Mouse (Mus musculus) kidney, adult 2 months (tissue): ENCODE results near the gene Cog5. TPM values are rescaled to one million over a fixed set of nuclear protein-coding genes. Genes with fewer than 3 reads are reported as not detected.

Experiments used
- DNase-seq: peaks from one replicate; pipeline ENCODE4 v3.0.0; 2021
- H3K27ac ChIP-seq: fragments of 200-500 bp; 2 replicates; pipeline ENCODE4 v1.5.1; 2012; ENCODE audit warnings: low read depth, low read length, control low read depth, inconsistent platforms; ENCODE audit not compliant: insufficient read depth
- H3K27me3 ChIP-seq: fragments of 200-500 bp; replicated peaks from 2 replicates; pipeline ENCODE4 v1.6.1; 2012; ENCODE audit warnings: mild to moderate bottlenecking, moderate library complexity, low read length, inconsistent platforms; ENCODE audit not compliant: control insufficient read depth, insufficient read depth
- H3K36me3 ChIP-seq: fragments of 200-500 bp; 2 replicates; pipeline ENCODE4 v1.6.1; 2012; ENCODE audit warnings: mild to moderate bottlenecking, moderate library complexity, low read length, inconsistent platforms; ENCODE audit not compliant: control insufficient read depth, insufficient read depth
- H3K4me1 ChIP-seq: fragments of 200-500 bp; 2 replicates; pipeline ENCODE4 v1.6.1; 2011; ENCODE audit warnings: low read length; ENCODE audit not compliant: control insufficient read depth, insufficient read depth
- H3K4me3 ChIP-seq: fragments of 200-500 bp; 2 replicates; pipeline ENCODE4 v1.5.1; 2011; ENCODE audit warnings: mild to moderate bottlenecking, low read depth, low read length, control low read depth; ENCODE audit not compliant: insufficient read depth
- CTCF ChIP-seq: fragments of 200-500 bp; conservative IDR thresholded peaks from 2 replicates; pipeline ENCODE4 v1.5.1; 2011; ENCODE audit warnings: low read depth, mild to moderate bottlenecking, control low read depth, low read length, moderate library complexity, mixed read lengths; ENCODE audit not compliant: insufficient read depth, insufficient read length
- POLR2A ChIP-seq: fragments of 200-500 bp; IDR thresholded peaks from one replicate; pipeline ENCODE4 v1.6.1; 2011; ENCODE audit warnings: low read depth, low read length, control low read depth
- WGBS: fragments of 180-500 bp; shearing (Covaris S2); methylation state at CpG from one replicate; pipeline ENCODE4 v1.1.7; 2018; 5-methylcytosine and 5-hydroxymethylcytosine counted together
- polyA plus RNA-seq: library from polyadenylated mRNA; depleted of rRNA; stranded (reverse); fragments of >200 nt; gene quantifications from 2 replicates; pipeline ENCODE4 v1.2.3, GENCODE M21; 2012

The Cog5 gene
- polyA plus RNA-seq, 1 experiment: 16.7 TPM

GRCm38 (mm10) chr12:31900391-31900914 lies 245.8 kb downstream of the Cog5 start:
- no peaks in the 10 kb centered on the region for H3K27me3 ChIP-seq
- H3K36me3 ChIP-seq: no peaks in the 10 kb centered on the region
- WGBS: 86% methylated on average over 4 of the region's 4 CpGs
- TF ChIP-seq POLR2A (no peak), CTCF (no peak)
- H3K27ac ChIP-seq: no peak overlapping the region
- H3K4me3 ChIP-seq: no peak overlapping the region
- no peak for DNase-seq
- no peaks in the 10 kb centered on the region for H3K4me1 ChIP-seq

- H3K27ac ChIP-seq: no peak overlapping the region
- no peak for TF ChIP-seq POLR2A
- no peak for TF ChIP-seq CTCF
- no peaks in the 10 kb centered on the region for H3K4me1 ChIP-seq
- H3K4me3 ChIP-seq: no peak overlapping the region
- DNase-seq: no peak
- WGBS: 71% methylated on average over 6 of the region's 6 CpGs
- H3K36me3 ChIP-seq: no peaks in the 10 kb centered on the region
- no peaks in the 10 kb centered on the region for H3K27me3 ChIP-seq
Measured at GRCm38 (mm10) chr12:31905696-31906551, 251.3 kb downstream of the Cog5 start.

DNA sequence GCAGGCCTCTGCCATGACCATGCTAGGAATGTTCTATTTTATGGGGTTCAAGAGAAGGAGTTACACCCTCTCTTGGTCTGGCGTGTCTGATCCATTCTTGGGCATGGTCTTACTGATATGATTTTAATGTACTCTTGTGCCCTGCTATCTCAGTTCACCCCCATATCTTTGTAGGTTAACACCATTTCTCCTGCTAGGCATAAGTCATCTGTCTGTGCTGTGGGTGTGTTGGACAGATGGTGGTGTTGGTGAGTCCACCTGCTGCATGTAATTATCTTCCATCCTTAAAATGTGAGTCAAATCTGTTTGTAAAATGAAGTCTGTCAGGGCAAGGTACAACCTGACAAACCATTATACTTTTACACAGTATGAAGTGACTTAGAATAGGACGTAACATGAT lies 252.8 kb downstream of the Cog5 start:
- Histone ChIP-seq H3K36me3 (no peaks in the 10 kb centered on the region), H3K4me1 (no peaks in the 10 kb centered on the region), H3K27me3 (no peaks in the 10 kb centered on the region), H3K4me3 (no peak overlapping the region), H3K27ac (no peak overlapping the region)
- no peak for TF ChIP-seq POLR2A
- TF ChIP-seq CTCF: no peak
- WGBS: 96% methylated on average over 2 of the region's 2 CpGs
- DNase-seq: no peak

DNA sequence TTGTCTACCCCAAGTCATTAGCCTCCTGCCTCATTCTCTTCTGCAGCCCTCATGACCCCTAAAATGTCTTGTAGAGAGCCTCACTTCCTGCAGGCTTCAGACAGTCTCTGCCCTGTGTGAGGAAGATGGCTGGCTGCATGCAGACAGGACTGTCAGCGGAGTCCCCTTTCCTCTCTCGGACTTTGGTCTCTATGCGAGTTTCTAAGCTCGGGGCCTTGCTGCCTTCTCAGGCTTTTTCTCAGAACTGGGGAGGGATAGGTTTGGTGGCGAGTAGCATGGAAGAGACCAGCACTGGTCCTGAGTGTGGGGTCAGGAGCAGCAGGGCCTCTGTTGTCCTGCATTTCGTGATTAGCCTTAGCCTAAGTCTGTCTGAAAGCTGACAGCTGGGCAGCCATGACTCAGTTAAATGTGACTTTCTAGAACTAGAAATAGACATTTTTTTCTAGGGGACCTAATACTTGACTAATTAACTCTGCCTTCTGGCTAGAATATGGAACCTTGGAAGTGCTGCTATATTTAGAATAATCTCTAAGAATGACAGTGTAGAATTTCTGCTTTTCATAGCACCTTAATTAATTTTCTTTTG lies 258.4 kb downstream of the Cog5 start:
- Histone ChIP-seq H3K27me3 (no peaks in the 10 kb centered on the region), H3K27ac (no peak overlapping the region), H3K4me1 (no peaks in the 10 kb centered on the region; the same call in 1 of the 2 replicates), H3K4me3 (no peak overlapping the region), H3K36me3 (no peaks in the 10 kb centered on the region)
- 59% methylated on average over 6 of the region's 6 CpGs for whole genome bisulfite sequencing
- TF ChIP-seq POLR2A (no peak), CTCF (no peak)
- peak; percentile 59 for DNase-seq

GRCm38 (mm10) chr12:31913614-31914013 lies 258.9 kb downstream of the Cog5 start:
- TF ChIP-seq CTCF (no peak), POLR2A (no peak)
- Histone ChIP-seq H3K36me3 (no peaks in the 10 kb centered on the region), H3K4me3 (no peak overlapping the region), H3K4me1 (no peaks in the 10 kb centered on the region; the same call in 1 of the 2 replicates), H3K27ac (no peak overlapping the region), H3K27me3 (no peaks in the 10 kb centered on the region)
- 42% methylated on average over 4 of the region's 4 CpGs for WGBS
- peak; percentile 34 for DNase-seq

DNA sequence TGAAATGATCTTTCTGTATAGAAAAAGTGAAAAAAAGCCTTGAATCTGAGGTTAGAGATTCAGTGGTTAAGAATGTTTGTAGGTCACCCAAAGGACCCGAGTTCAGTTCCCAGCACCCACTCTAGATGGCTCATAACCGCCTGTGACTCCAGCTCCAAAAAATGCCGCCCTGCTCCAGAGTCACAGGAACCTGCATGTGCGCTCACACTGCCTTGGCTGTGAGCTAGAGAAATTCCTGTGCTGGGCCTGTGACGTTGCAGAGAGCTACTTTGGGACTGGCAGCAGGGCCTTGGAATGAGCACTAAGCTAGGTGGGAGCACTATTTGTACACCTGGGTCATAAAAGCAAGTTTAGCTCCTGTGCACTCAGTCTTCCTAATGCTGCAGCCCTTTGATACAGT lies 262.0 kb downstream of the Cog5 start:
- DNase-seq: no peak
- H3K4me3 ChIP-seq: no peak overlapping the region
- H3K4me1 ChIP-seq: no peaks in the 10 kb centered on the region; the same call in 1 of the 2 replicates
- WGBS: 95% methylated on average over 5 of the region's 5 CpGs
- H3K27ac ChIP-seq: no peak overlapping the region
- H3K27me3 ChIP-seq: no peaks in the 10 kb centered on the region
- no peaks in the 10 kb centered on the region for H3K36me3 ChIP-seq
- no peak for TF ChIP-seq CTCF
- TF ChIP-seq POLR2A: no peak

DNA sequence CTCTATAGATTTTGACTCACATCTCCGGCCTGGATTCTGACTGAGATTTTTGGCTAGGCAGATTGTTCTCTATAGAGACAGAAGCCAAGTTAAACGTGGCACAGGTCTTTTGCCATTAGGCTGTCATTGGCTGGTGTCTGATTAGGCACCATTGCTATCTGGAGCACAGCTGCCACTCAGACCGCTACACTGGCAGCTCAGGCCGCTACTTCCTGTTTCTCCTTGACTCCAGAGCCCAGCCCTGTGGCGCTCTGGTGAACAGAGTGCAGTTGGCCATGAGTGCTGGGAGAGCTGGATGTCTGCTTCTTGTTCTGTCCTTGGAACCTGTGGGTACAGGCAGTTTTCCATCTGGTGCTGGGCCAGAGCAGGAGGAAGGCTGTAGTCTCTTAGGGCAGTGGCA lies 262.6 kb downstream of the Cog5 start:
- Histone ChIP-seq H3K27ac (no peak overlapping the region), H3K27me3 (no peaks in the 10 kb centered on the region), H3K4me3 (no peak overlapping the region), H3K4me1 (no peaks in the 10 kb centered on the region; the same call in 1 of the 2 replicates), H3K36me3 (no peaks in the 10 kb centered on the region)
- 76% methylated on average over 5 of the region's 5 CpGs for WGBS
- peak; percentile 41 for DNase-seq
- TF ChIP-seq CTCF (no peak), POLR2A (no peak)
